Mouse (Mus musculus): ENCODE measurements at regions not wholly inside any gene's neighbourhood (a gene's known extent, or its start where the extent isn't known, plus 50 kb on each side); places are given as distances from the start of the nearest gene placed in this dataset.

DNA sequence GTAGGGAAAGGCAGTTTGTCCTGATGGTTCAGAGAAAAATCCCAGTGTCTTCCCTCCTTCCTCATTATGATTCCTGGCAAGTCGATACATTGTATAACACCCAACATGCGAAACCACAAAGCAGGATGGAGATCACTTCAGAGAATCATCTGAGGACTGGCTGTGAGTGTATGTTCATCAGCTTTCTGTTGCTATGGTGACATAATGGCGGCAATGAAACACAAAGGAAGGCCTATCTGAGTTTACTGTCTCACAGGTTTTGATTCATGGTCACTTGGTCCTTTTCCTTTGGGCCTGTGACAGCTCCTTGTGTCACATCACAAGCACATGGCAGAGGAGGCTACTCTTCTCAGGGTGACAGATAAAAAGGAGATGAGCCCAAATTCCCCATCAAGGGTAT lies 173.5 kb upstream of the Sp4 start:
- Histone ChIP-seq H3K4me2 (no peak overlapping the region), H3K9me3 (no peaks in the 10 kb centered on the region), H3K4me3 (replicated peaks) (no peak overlapping the region), H3K4me1 (replicated peaks) (no peaks in the 10 kb centered on the region), H3K27ac (no peak overlapping the region), H3K9ac (replicated peaks) (no peak overlapping the region), H3K27me3 (no peaks in the 10 kb centered on the region), H3K36me3 (no peaks in the 10 kb centered on the region)
- 73% methylated on average over 3 of the region's 3 CpGs for WGBS
- no peak for ATAC-seq (ENCODE audit: insufficient number of reproducible peaks, insufficient read depth, low FRiP score, low TSS enrichment, low read depth)

DNA sequence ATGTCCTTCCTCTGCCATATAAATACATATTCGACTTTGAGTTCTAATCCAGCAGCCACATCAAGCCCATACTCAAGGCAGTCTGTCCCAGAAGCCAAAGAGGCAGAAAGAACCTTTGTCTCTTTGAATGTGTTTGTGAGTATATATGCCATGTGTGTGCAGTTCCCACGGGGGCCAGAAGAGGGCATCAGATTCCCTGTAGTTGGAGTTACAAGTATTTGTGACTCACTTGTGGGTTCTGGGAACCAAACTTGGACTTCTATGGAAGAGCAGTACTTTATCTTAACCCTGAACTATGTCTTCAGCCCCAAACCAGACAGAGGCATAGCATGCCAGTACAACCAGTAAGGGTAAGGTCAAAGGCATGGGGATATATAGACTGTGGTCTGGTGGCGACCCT lies 165.6 kb upstream of the Sp4 start:
- no peak overlapping the region for H3K9ac ChIP-seq (replicated peaks)
- no peak overlapping the region for H3K4me2 ChIP-seq
- 80% methylated on average over 3 of the region's 3 CpGs for WGBS
- H3K27me3 ChIP-seq = no peaks in the 10 kb centered on the region; the same call in 1 of the 2 replicates
- H3K9me3 ChIP-seq = peaks cover 10% of the 10 kb centered on the region; the same call in 1 of the 2 replicates
- no peak overlapping the region for H3K27ac ChIP-seq
- no peak for ATAC-seq (ENCODE audit: insufficient number of reproducible peaks, insufficient read depth, low FRiP score, low TSS enrichment, low read depth)
- no peaks in the 10 kb centered on the region for H3K36me3 ChIP-seq
- H3K4me1 ChIP-seq (replicated peaks) = peaks cover 1% of the 10 kb centered on the region; the same call in 1 of the 2 replicates
- no peak overlapping the region for H3K4me3 ChIP-seq (replicated peaks)

DNA sequence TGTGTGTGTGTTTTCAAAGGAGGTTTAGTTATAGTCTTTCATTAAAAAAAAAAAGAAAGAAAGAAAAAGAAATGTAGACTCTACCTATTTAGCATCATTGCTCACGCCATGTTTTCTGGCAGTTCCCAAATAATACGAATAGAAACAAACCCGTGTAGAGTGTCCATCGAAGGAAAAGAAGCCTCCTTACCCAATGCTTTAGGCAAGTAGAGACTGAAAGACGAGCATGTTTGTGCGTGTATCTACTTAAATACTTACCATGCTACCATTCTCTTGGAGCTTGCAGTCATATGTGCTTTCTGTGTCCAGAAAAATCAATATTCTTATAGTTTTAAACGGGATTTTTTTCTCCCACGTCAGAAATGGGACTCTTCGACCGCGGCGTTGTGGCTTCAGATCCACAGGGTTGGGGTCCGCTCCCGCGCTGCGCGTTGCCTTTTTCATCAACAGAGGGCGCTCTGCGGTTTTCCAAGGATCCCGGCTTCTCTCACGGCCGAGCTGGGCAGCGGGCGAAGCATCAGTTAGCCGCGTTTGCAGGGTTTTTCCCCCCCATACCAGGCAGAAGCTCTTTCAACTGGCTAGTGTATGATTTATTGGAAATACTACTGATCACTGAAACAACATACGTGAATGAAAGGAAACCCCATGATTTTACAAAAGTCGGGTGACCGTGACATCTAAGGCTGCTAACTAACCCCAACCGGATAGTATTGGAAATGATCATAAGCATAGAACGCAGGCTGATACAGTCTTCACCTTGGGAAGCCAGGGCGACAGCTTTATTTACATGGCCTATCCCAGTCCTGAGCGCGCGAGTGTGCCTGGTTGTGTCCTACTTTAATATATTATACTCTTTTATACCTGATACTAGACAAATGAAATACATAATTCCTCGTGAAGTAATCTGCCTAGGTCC lies 156.5 kb upstream of the Sp4 start:
- 11% methylated on average over 36 of the region's 36 CpGs for WGBS
- peaks cover 3% of the 10 kb centered on the region; the same call in 1 of the 2 replicates for H3K9me3 ChIP-seq
- ATAC-seq (ENCODE audit: insufficient number of reproducible peaks, insufficient read depth, low FRiP score, low TSS enrichment, low read depth) = peak; percentile 75
- H3K27me3 ChIP-seq = peaks cover 32% of the 10 kb centered on the region
- H3K4me2 ChIP-seq = peak overlapping the region; percentile 47
- H3K36me3 ChIP-seq = no peaks in the 10 kb centered on the region
- no peak overlapping the region for H3K9ac ChIP-seq (replicated peaks)
- H3K4me3 ChIP-seq (replicated peaks) = peak overlapping the region; percentile 19; the same call in 1 of the 2 replicates
- peaks cover 12% of the 10 kb centered on the region; the same call in 1 of the 2 replicates for H3K4me1 ChIP-seq (replicated peaks)
- no peak overlapping the region for H3K27ac ChIP-seq

DNA sequence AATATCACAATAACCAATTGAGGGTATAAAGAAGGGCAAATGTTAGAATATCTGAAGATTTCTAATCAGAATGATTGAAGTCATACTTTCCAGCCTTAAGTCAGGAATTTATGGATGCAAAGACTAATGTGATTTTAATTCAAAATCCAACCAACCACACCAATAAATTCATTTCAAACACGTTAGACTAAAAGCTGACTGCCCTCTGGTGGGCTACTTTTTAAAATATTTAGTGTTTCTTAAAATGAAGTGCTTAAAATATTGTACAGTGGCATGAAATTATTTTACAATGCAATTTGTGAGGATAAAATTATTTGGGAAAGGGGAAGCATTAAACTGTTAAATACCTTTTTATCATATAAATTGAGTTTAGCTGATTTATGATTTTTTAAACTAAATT lies 154.4 kb upstream of the Sp4 start:
- H3K9ac ChIP-seq (replicated peaks) = no peak overlapping the region
- H3K4me3 ChIP-seq (replicated peaks) = no peak overlapping the region
- no peak overlapping the region for H3K27ac ChIP-seq
- H3K27me3 ChIP-seq = peaks cover 28% of the 10 kb centered on the region
- ATAC-seq (ENCODE audit: insufficient number of reproducible peaks, insufficient read depth, low FRiP score, low TSS enrichment, low read depth) = no peak
- no peak overlapping the region for H3K4me2 ChIP-seq
- WGBS = 45% methylated on average over 1 of the region's 1 CpGs
- H3K9me3 ChIP-seq = peaks cover 3% of the 10 kb centered on the region; the same call in 1 of the 2 replicates
- no peaks in the 10 kb centered on the region for H3K36me3 ChIP-seq
- H3K4me1 ChIP-seq (replicated peaks) = no peaks in the 10 kb centered on the region

DNA sequence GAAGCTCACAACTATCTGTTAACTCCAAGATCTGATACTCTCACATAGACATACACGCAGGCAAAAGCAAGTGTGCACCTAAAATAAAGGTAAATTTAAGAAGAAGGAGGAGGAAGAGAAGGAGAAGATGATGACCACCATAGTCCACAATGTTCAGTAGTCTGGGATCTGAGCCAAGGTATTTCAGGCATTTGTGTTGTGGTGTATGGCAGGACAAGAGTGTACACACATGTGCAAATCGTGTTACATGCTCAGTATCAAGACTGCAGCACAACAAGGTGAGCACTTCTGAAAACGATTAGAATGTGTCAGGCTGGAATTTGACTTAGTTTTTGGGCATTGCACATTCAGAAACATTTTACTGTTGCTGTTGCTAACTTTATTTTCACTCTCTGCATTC lies 138.4 kb upstream of the Sp4 start:
- ATAC-seq (ENCODE audit: insufficient number of reproducible peaks, insufficient read depth, low FRiP score, low TSS enrichment, low read depth) = no peak
- 71% methylated on average over 3 of the region's 3 CpGs for WGBS
- Histone ChIP-seq H3K4me2 (no peak overlapping the region), H3K27ac (no peak overlapping the region), H3K36me3 (no peaks in the 10 kb centered on the region), H3K27me3 (no peaks in the 10 kb centered on the region), H3K9ac (replicated peaks) (no peak overlapping the region), H3K9me3 (no peaks in the 10 kb centered on the region), H3K4me1 (replicated peaks) (no peaks in the 10 kb centered on the region), H3K4me3 (replicated peaks) (no peak overlapping the region)

DNA sequence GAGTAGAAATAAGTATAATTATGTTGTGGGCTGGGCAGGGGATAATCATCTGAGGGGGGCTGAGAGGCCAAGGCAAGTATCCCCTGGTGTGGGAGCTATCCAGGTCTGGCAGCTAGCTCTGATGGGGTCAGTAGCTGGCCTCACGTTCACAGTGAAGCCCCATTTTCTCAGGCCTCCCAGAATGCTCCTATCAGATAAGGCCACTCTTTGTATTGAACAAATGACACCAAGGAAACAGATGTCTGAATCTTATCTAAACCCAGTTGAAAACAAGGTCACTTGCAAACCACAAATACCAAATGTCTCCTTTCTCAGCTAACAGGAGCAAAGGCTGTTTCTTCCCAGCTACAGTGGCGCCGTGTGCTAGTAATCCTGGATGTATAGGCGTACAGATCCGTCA lies 137.6 kb upstream of the Sp4 start:
- Histone ChIP-seq H3K36me3 (no peaks in the 10 kb centered on the region), H3K27me3 (no peaks in the 10 kb centered on the region), H3K4me1 (replicated peaks) (no peaks in the 10 kb centered on the region), H3K27ac (no peak overlapping the region), H3K4me2 (no peak overlapping the region), H3K4me3 (replicated peaks) (no peak overlapping the region), H3K9ac (replicated peaks) (no peak overlapping the region), H3K9me3 (no peaks in the 10 kb centered on the region)
- no peak for ATAC-seq (ENCODE audit: insufficient number of reproducible peaks, insufficient read depth, low FRiP score, low TSS enrichment, low read depth)
- WGBS = 80% methylated on average over 5 of the region's 5 CpGs

DNA sequence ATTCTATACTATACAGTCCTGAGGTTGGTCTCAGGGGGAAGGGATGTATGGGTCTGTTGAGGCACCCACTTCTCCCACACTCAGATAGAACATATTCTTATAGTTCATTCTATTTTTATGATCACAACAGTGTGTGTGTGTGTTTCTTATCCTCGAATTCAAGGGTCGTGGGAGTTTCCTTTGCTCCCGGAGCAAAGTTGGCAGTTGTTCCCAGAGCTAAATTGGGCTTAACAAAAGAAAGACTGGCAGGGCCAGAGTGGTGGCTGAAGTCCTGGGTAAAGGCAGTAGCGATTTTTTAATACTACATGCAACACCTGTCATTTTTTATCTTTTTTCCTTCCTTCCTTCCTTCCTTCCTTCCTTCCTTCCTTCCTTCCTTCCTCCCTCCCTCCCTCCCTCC lies 131.5 kb upstream of the Sp4 start:
- Histone ChIP-seq H3K27me3 (no peaks in the 10 kb centered on the region), H3K4me3 (replicated peaks) (no peak overlapping the region), H3K27ac (no peak overlapping the region), H3K9ac (replicated peaks) (no peak overlapping the region), H3K4me2 (no peak overlapping the region), H3K4me1 (replicated peaks) (no peaks in the 10 kb centered on the region), H3K36me3 (no peaks in the 10 kb centered on the region), H3K9me3 (no peaks in the 10 kb centered on the region)
- WGBS = 70% methylated on average over 4 of the region's 4 CpGs
- ATAC-seq (ENCODE audit: insufficient number of reproducible peaks, insufficient read depth, low FRiP score, low TSS enrichment, low read depth) = no peak

DNA sequence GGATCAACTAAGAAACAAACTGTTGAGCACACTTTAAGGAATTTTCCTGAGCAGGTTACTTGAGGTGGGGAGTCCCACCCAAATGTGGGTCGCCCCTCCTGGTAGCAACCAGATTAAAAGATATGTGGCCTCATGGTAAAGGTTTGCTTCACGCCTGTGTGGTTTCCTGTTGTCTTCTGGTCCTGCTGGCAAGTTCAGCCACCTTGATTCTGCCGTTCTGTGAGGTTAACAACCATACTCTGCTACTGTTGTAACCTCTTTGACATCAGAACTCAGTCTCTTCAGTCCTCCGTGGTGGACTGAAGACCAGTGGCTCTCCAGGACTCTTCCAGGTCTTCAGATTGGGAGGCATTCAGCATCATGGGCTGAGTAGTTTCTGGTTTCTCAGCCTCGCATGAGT lies 127.1 kb upstream of the Sp4 start:
- ATAC-seq (ENCODE audit: insufficient number of reproducible peaks, insufficient read depth, low FRiP score, low TSS enrichment, low read depth) = no peak
- WGBS = 80% methylated on average over 5 of the region's 5 CpGs
- Histone ChIP-seq H3K4me2 (no peak overlapping the region), H3K9ac (replicated peaks) (no peak overlapping the region), H3K4me3 (replicated peaks) (no peak overlapping the region), H3K36me3 (no peaks in the 10 kb centered on the region), H3K27me3 (no peaks in the 10 kb centered on the region; the same call in 1 of the 2 replicates), H3K9me3 (no peaks in the 10 kb centered on the region), H3K27ac (no peak overlapping the region), H3K4me1 (replicated peaks) (no peaks in the 10 kb centered on the region)

DNA sequence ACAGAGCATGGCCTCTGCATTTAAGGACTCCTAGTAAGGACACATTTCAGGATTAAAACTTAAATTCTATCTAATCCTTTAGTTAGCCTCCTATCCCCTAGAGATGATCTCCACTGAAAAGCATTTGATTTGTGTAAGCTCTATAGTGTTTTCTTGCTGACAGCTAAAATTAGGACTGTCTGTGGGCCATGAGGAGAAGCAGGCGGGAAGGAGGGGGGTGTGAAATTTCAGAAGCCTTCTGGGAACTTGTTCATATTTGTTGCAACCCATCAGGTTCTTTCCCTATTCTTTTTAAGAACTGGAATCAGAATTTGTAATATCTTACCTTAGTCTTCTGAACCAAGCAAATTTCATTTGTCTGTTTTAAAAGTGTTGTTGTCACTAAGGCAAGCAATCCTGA lies 114.7 kb upstream of the Sp4 start:
- Histone ChIP-seq H3K27ac (no peak overlapping the region), H3K4me3 (replicated peaks) (no peak overlapping the region), H3K9me3 (no peaks in the 10 kb centered on the region), H3K27me3 (no peaks in the 10 kb centered on the region), H3K4me2 (no peak overlapping the region), H3K9ac (replicated peaks) (no peak overlapping the region), H3K36me3 (no peaks in the 10 kb centered on the region), H3K4me1 (replicated peaks) (no peaks in the 10 kb centered on the region)
- no peak for ATAC-seq (ENCODE audit: insufficient number of reproducible peaks, insufficient read depth, low FRiP score, low TSS enrichment, low read depth)
- WGBS = 58% methylated on average over 1 of the region's 1 CpGs

DNA sequence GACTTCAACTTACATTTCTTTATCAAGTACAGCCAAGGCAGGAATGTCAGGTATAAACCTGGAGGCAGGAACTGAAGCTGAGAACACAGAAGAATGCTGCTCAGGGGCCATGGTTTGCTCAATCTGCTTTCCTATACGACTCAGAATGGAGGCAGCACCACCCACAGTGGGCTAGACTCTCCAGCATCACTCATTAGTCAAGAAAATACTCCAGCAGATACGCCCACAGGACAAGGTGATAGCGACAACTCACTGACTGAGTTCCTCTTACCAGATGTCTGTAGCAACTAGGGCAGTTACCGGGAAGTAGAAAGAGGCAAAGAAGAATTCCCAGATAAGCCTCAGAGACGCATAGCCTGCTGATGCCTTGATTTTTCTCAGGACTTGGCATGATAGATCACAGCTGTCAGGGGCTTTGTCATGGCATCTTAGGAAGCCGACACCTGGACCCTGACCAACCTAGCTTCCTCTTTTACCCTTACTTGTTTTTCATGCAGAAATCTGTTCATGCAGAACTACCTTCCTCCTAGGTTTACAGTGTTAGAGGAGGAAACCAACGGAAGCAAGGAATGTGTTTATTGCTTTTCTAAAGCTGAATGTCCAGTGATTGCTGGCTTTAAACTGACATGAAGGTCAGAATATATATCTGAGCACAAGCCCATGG lies 110.7 kb upstream of the Sp4 start:
- H3K9me3 ChIP-seq = 0 out of 2 replicates have a peak, but pooled peaks cover 3% of the 10 kb centered on the region
- 51% methylated on average over 7 of the region's 7 CpGs for whole genome bisulfite sequencing

DNA sequence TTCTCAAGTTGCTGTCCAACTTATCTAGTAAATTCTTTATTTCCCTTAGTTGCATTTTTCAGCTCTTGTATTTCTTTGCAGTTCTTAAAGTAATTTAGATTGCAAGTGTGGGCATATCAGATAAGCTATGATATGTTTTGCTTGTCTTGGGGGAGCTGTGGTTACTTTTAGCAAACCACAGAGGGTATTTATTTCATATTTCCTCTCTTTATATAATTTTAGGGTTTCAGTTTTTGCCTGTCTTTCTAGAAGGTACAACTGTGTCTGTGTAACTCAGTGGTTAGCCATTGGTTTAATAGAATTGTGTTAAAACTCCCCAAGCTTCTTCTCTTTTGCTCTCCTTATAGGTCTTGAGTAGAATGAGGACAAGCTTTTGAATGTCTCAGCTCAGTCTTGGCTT lies 109.7 kb upstream of the Sp4 start:
- no peak overlapping the region for H3K4me2 ChIP-seq
- no peaks in the 10 kb centered on the region for H3K36me3 ChIP-seq
- H3K27ac ChIP-seq = no peak overlapping the region
- 0 out of 2 replicates have a peak, but pooled peaks cover 3% of the 10 kb centered on the region for H3K9me3 ChIP-seq
- no peak overlapping the region for H3K9ac ChIP-seq (replicated peaks)
- H3K4me3 ChIP-seq (replicated peaks) = no peak overlapping the region
- no peaks in the 10 kb centered on the region for H3K4me1 ChIP-seq (replicated peaks)
- no peak for ATAC-seq (ENCODE audit: insufficient number of reproducible peaks, insufficient read depth, low FRiP score, low TSS enrichment, low read depth)
- no peaks in the 10 kb centered on the region for H3K27me3 ChIP-seq

More for the DNA sequence above, 110.7 kb upstream of the Sp4 start:
- Histone ChIP-seq H3K4me1 (replicated peaks) (no peaks in the 10 kb centered on the region), H3K4me2 (no peak overlapping the region), H3K4me3 (replicated peaks) (no peak overlapping the region), H3K9ac (replicated peaks) (no peak overlapping the region), H3K27ac (no peak overlapping the region), H3K36me3 (no peaks in the 10 kb centered on the region), H3K27me3 (no peaks in the 10 kb centered on the region)
- ATAC-seq (ENCODE audit: insufficient number of reproducible peaks, insufficient read depth, low FRiP score, low TSS enrichment, low read depth) = no peak

All from limb, embryonic 12.5 days (tissue).